Mouse (Mus musculus) lung, adult 18-20 months (tissue): ENCODE results near the gene Milr1.

Source experiments
- DNase-seq, 2 experiments: peaks; one replicate each; pipeline ENCODE4 v3.0.0; 2022; ENCODE audit warnings: mixed read lengths in 2 of 2

Milr1 gene

DNA sequence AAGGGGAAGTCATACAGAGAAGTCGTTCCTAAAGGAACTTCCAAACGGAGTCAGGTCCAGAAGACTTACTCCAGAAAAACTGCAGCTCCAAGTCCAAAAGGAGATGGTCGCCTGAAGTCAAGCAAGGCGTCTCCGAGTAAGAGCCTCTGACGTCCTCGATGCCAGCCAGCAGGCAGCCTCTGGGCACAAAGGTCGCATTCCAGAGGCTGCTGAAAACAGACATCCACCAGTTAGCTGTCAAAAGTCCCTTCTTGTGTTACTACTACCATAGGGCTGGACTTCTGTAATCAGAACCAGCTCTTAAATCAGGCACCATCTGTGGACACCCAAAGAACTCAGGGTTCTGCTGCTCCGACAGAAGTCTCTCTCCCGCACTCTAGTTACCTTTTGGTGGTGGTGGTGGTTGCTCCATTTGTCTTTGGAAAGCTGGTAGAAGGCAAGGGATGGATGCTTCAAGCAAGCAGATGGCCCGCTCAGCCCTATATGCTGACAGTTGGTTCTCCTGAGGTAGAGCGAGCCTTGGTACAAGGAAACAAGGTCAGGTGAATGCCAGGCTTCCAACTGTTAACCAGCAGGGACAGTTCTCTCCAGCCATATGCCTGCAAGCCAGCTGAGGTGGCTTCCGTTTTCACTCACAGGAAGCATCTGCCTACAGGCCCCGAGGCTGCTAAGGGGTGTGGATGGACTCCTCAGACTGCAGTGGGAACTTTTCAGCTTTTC is 63.7 kb downstream of the Milr1 start:
- no peak for DNase-seq

DNA sequence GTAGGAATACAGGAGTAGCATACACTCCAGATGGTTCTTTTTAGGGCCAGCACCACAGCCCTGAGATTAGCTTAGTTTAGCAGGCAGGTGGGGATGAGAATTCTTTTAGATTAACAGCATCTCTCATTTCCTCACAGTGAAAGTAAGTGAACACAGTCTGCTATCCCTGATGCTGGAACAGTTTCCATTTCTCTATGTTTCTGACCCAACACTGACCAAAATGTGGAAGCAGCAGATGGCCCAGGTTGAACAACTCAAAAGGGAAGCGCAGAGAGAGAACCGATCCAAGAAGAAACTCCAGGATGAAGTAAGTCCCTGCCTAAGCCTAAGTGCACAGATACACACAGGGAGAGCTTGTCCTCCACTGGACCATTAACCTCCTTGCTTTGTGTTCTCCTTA is 64.3 kb downstream of the Milr1 start:
- no peak for DNase-seq

DNA sequence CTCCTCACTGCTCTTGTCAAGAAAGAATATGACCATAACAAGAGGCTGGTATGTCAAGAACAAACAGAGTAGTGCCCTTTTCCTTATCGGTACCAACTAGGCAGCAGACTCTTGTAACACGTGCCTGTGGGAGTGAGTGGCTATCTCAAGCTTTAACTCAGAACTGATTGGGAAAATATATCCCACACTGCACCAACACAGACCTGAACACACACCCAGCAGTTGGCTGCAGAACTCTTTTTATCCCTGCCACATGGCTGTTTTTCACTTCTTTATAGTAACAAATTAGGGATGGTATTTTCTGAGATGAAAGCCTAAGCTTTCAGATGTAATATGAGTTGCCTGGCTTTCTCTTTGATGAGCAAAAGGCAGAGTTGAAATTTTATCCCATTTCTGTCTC is 64.7 kb downstream of the Milr1 start:
- DNase-seq = no peak

DNA sequence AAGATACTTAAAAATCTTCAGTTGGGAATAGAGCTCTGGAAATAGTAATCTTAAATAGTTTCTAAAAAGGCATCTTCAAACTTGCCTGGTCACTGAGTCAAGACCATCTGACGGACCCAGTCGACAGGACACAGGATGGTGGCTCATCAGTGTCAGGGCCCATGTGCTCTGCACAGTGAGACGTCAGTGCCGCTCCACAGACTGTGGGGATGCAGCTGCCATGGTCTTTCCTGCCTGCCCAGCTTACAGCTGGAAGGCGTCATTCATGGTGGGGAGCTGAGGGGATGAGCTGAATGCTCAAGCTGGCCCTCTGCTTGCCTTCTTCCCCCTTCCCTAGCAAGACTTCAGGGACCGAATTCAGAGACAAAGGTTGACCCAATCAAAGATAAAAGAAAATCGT is 65.3 kb downstream of the Milr1 start:
- no peak for DNase-seq

DNA sequence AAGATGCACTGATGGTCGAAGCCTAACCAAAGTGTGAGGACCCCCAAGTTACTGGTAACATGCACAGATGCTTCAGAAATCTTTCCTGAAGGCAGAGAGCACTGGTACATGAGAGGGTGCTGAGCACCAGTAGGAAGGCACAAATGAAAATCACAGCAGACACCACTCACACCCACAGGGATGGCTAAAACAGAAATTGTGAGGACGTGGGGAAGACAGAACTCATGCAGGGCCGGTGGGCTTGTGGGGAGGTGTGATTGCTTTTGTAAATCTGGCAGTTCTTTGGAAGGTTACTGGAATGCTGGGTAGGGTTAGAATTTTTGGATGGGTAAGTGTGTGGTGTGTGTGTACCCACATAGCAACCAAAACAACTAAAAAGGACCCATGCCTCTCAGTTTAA is 66.1 kb downstream of the Milr1 start:
- DNase-seq = no peak

DNA sequence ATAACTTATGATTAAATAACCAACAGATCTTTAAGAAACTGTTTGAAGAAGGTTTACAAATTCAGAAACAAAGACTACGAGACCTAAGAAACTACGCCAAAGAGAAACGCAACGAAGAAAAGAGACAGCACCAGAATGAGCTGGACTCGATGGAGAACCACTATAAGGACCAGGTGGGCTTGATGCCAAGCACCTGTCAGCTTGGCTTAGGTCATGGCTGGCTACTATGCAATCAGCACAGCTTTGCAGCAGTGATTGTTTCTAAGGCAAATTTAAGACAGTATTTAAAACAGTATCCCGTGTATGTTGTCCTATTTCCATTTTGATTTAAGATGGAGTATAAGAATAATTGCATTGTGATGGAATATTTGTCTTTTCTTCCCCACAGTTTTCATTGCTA is 66.8 kb downstream of the Milr1 start:
- DNase-seq = no peak

DNA sequence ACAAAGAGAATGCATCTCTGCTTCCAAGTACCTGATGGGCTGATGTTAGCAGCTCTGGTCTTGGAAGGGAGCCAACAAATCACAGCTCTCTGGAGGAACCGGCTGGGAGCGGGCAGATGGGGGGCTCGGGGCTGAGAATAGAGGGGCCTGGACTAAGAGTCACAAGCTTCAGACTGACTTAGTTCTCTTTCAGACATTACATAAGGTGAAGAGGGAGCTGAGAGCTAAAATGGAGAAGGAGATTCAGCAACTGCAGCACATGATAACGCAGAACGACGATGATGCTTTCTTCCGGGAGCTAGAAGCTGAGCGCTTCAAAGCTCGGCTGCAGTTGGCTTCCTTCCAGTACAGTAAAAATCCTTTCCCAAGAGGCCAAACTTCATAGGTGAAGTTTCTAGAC is 67.3 kb downstream of the Milr1 start:
- no peak for DNase-seq
